Mouse (Mus musculus): Measurements from ENCODE around the gene Apoa2.

The Apoa2 gene

GRCm38 (mm10) chr1:171205704-171206493, 19.0 kb upstream of the Apoa2 start:
- DNase-seq (ENCODE audit: low spot score): no peak

- no peak for DNase-seq (ENCODE audit: low spot score)
Observed at GRCm38 (mm10) chr1:171209409-171209808, 15.4 kb upstream of the Apoa2 start.

- DNase-seq (ENCODE audit: low spot score): no peak
Observed at GRCm38 (mm10) chr1:171212854-171213253, 12.0 kb upstream of the Apoa2 start.

GRCm38 (mm10) chr1:171213801-171214496, 10.9 kb upstream of the Apoa2 start, which contains the start of gene Nr1i3:
Gene Nr1i3, plus strand, starts transcription at chr1:171213970.
- DNase-seq (ENCODE audit: low spot score): no peak

- DNase-seq (ENCODE audit: low spot score): no peak
Observed at GRCm38 (mm10) chr1:171216241-171216955, 8.5 kb upstream of the Apoa2 start.

- DNase-seq (ENCODE audit: low spot score): peak; percentile 80
Observed at GRCm38 (mm10) chr1:171220871-171221270, 4.0 kb upstream of the Apoa2 start.

- no peak for DNase-seq (ENCODE audit: low spot score)
Observed at GRCm38 (mm10) chr1:171221281-171222193, 3.3 kb upstream of the Apoa2 start.

- DNase-seq (ENCODE audit: low spot score): peak; percentile 76
Observed at GRCm38 (mm10) chr1:171222238-171223155, 2.4 kb upstream of the Apoa2 start, which contains the start of gene Tomm40l. Gene Tomm40l, minus strand, starts transcription at chr1:171222514.

- DNase-seq (ENCODE audit: low spot score): no peak
Observed at GRCm38 (mm10) chr1:171223168-171223567, 1.7 kb upstream of the Apoa2 start.

GRCm38 (mm10) chr1:171223796-171224195, 1.1 kb upstream of the Apoa2 start:
- DNase-seq (ENCODE audit: low spot score): no peak

GRCm38 (mm10) chr1:171226780-171227179, 1.9 kb downstream of the Apoa2 start:
- DNase-seq (ENCODE audit: low spot score): no peak

GRCm38 (mm10) chr1:171227879-171228278, 3.0 kb downstream of the Apoa2 start:
- DNase-seq (ENCODE audit: low spot score): no peak

GRCm38 (mm10) chr1:171229750-171230149, 4.9 kb downstream of the Apoa2 start:
- no peak for DNase-seq (ENCODE audit: low spot score)

- DNase-seq (ENCODE audit: low spot score): no peak
Observed at GRCm38 (mm10) chr1:171230215-171230614, 5.4 kb downstream of the Apoa2 start.

GRCm38 (mm10) chr1:171231844-171232243, 7.0 kb downstream of the Apoa2 start:
- no peak for DNase-seq (ENCODE audit: low spot score)

- no peak for DNase-seq (ENCODE audit: low spot score)
Observed at GRCm38 (mm10) chr1:171232348-171232747, 7.5 kb downstream of the Apoa2 start.

GRCm38 (mm10) chr1:171232800-171233730, 8.2 kb downstream of the Apoa2 start:
- DNase-seq (ENCODE audit: low spot score): no peak

GRCm38 (mm10) chr1:171234126-171234525, 9.3 kb downstream of the Apoa2 start, which contains the start of gene Fcer1g:
Gene Fcer1g, minus strand, starts transcription at chr1:171234365.
- DNase-seq (ENCODE audit: low spot score): no peak

GRCm38 (mm10) chr1:171234538-171234937, 9.7 kb downstream of the Apoa2 start:
- no peak for DNase-seq (ENCODE audit: low spot score)
